In the genomic region with DNA sequence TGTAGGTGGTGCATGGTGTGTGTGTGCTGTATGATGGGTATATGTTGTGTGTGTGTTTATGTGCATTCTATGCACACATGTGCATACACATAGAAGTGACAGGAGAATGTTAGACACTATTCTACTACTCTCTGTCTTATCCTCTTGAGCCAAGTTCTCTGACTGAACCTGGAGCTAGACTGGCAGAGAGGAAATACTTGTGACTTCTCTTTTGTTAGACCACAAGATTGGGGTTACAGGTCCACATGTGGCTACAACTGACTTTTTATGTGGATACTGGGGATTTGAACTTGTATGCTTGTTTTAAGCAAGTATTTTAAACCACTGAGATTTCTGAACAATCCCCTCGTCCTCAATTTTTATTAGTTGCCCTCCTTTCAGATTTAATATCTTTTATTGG, we compare ENCODE assay signal across 27 mouse cellular contexts. TPM values are rescaled to one million over a fixed set of nuclear protein-coding genes. Genes with fewer than 3 reads are reported as not detected.
DNase-seq lines count a peak whose midpoint lies in the region; ATAC-seq and TF ChIP-seq lines count a peak whose summit lies in the region.
"Had no signal": no experiment of that assay in that cellular context is flagged by ENCODE, and none has a peak within 500 bp of the region (broad histone marks: within the 10 kb centered on the region; RNA-seq: fewer than 3 reads in every experiment).

No protein-coding gene starts in this region.

- no peak overlapping the region for H3K27ac ChIP-seq in MEL (ENCODE audit: control insufficient read depth, low read depth, low read length)
- H3K27ac ChIP-seq in forebrain, embryonic 10.5 days: no peak overlapping the region
- H3K27ac ChIP-seq: embryonic facial prominence, embryonic 13.5 days; embryonic facial prominence, embryonic 15.5 days; forebrain, embryonic 13.5 days; forebrain, embryonic 15.5 days had no signal

- no peak for TF ChIP-seq POLR2A in MEL (IDR thresholded peaks at IDR 0.05; ENCODE audit: control insufficient read depth in 1 of 2, insufficient read depth in 1 of 2, low read depth in 1 of 2, low read length in 2 of 2, poor library complexity in 1 of 2)

- TF ChIP-seq EP300 in MEL (IDR thresholded peaks at IDR 0.05; ENCODE audit: low read depth in 1 of 2, low read length in 2 of 2): peak in 1 of 2 experiments; percentile 29; a peak in 1 of 4 replicates

- no peak overlapping the region for H3K9ac ChIP-seq in MEL (ENCODE audit: control insufficient read depth, low read depth, low read length, poor library complexity, severe bottlenecking)
- H3K9ac ChIP-seq: embryonic facial prominence, embryonic 13.5 days; embryonic facial prominence, embryonic 15.5 days; forebrain, embryonic 13.5 days; forebrain, embryonic 15.5 days; forebrain, postnatal 0 days had no signal

- H3K9me3 ChIP-seq in megakaryocyte, embryonic 14.5 days: no peaks in the 10 kb centered on the region
- no peaks in the 10 kb centered on the region for H3K9me3 ChIP-seq in MEL (replicated peaks; ENCODE audit: insufficient read depth, low read length)
- H3K9me3 ChIP-seq in forebrain, embryonic 10.5 days: no peaks in the 10 kb centered on the region
- H3K9me3 ChIP-seq: embryonic facial prominence, embryonic 13.5 days; embryonic facial prominence, embryonic 15.5 days; forebrain, embryonic 13.5 days; forebrain, embryonic 15.5 days; G1E had no signal

- WGBS in forebrain, embryonic 10.5 days: 96% methylated on average over 1 of the region's 1 CpGs

- peaks cover 9% of the 10 kb centered on the region; the same call in 1 of the 2 replicates for H3K4me1 ChIP-seq in megakaryocyte, embryonic 14.5 days
- H3K4me1 ChIP-seq in MEL (ENCODE audit: control insufficient read depth in 1 of 2, insufficient read depth in 2 of 2, low read length in 2 of 2): no peaks in the 10 kb centered on the region; a peak in 2 of 4 replicates
- H3K4me1 ChIP-seq in forebrain, embryonic 10.5 days: no peaks in the 10 kb centered on the region
- H3K4me1 ChIP-seq: embryonic facial prominence, embryonic 13.5 days; embryonic facial prominence, embryonic 15.5 days; forebrain, embryonic 13.5 days; forebrain, embryonic 15.5 days had no signal

- TF ChIP-seq RAD21 in MEL (IDR thresholded peaks at IDR 0.05; ENCODE audit: low read depth, low read length): no peak

- H3K79me2 ChIP-seq in MEL (ENCODE audit: control insufficient read depth, insufficient read depth, low read length, poor library complexity): peaks cover 2% of the 10 kb centered on the region; the same call in 1 of the 2 replicates

- peaks cover 92% of the 10 kb centered on the region for H3K36me3 ChIP-seq in megakaryocyte, embryonic 14.5 days (replicated peaks; ENCODE audit: low read length)
- peaks cover 31 to 66% of the 10 kb centered on the region in 2 experiments for H3K36me3 ChIP-seq in MEL (ENCODE audit: control insufficient read depth in 1 of 2, insufficient read depth in 2 of 2, low read length in 2 of 2)
- H3K36me3 ChIP-seq in forebrain, embryonic 10.5 days (replicated peaks): peaks cover 96% of the 10 kb centered on the region

- no peaks in the 10 kb centered on the region for H3K27me3 ChIP-seq in megakaryocyte, embryonic 14.5 days (replicated peaks)
- H3K27me3 ChIP-seq in MEL (ENCODE audit: control insufficient read depth in 1 of 2, insufficient read depth in 2 of 2, low read length in 2 of 2): no peaks in the 10 kb centered on the region
- no peaks in the 10 kb centered on the region for H3K27me3 ChIP-seq in forebrain, embryonic 10.5 days (ENCODE audit: poor library complexity, severe bottlenecking)
- H3K27me3 ChIP-seq: CH12.LX; embryonic facial prominence, embryonic 13.5 days; embryonic facial prominence, embryonic 15.5 days; forebrain, embryonic 13.5 days; forebrain, embryonic 15.5 days; Patski had no signal

- DNase-seq in 416B (ENCODE audit: low read depth): peak; percentile 48
- DNase-seq in MEL (ENCODE audit: low read depth, low spot score): peak; percentile 75
- no peak for DNase-seq in forebrain, embryonic 10.5 days (ENCODE audit: extremely low spot score, low spot score)
- DNase-seq in heart, postnatal 36 days: no peak
- DNase-seq: adrenal gland, adult 8-10 months; adrenal gland, postnatal 14 days; adrenal gland, postnatal 36 days; B cell, adult 2 months; cerebellum, adult 11-12 months; cerebellum, adult 2 months; cerebellum, adult 9-11 months; cerebellum, postnatal 14 days; cerebellum, postnatal 36 days; embryo, embryonic 11 days; forebrain, postnatal 0 days had no signal

- intact Hi-C loops in heart, postnatal 36 days (cut with DNase I): no loop called here

- no peak for ATAC-seq in megakaryocyte, adult 5-6 weeks (ENCODE audit: poor library complexity, severe bottlenecking)
- ATAC-seq: activated CD4-positive, CD25-positive, alpha-beta regulatory T cell, adult 4 months; CD4-positive, CD25-positive, alpha-beta regulatory T cell, adult 4 months; forebrain, embryonic 13.5 days; forebrain, embryonic 15.5 days; forebrain, postnatal 0 days; Patski had no signal

- TF ChIP-seq CTCF in MEL (IDR thresholded peaks at IDR 0.05 in 2 of 3, conservative IDR thresholded peaks at IDR 0.05 in 1 of 3; ENCODE audit: control insufficient read depth in 1 of 3, insufficient read depth in 1 of 3, low read depth in 2 of 3, low read length in 3 of 3, poor library complexity in 1 of 3, severe bottlenecking in 1 of 3): no peak

- peak overlapping the region; percentile 14 for H3K4me3 ChIP-seq in megakaryocyte, embryonic 14.5 days (replicated peaks)
- no peak overlapping the region for H3K4me3 ChIP-seq in MEL (ENCODE audit: control insufficient read depth in 1 of 2, insufficient read depth in 1 of 2, low read depth in 2 of 2, low read length in 2 of 2)
- no peak overlapping the region for H3K4me3 ChIP-seq in forebrain, embryonic 10.5 days
- H3K4me3 ChIP-seq: embryonic facial prominence, embryonic 13.5 days; embryonic facial prominence, embryonic 15.5 days; erythroblast, embryonic 14.5 days; forebrain, embryonic 13.5 days; forebrain, embryonic 15.5 days had no signal

TF ChIP-seq in MEL, 35 proteins besides CTCF, POLR2A, EP300 and RAD21:
- TF ChIP-seq MYC (IDR thresholded peaks at IDR 0.05; ENCODE audit: low read depth, low read length) (peak; percentile 69; the same call in 1 of the 2 replicates), MXI1 (IDR thresholded peaks at IDR 0.05; ENCODE audit: low read depth, low read length) (0 out of 2 replicates have a peak, but pooled peaks have one; percentile 28), USF1 (IDR thresholded peaks at IDR 0.05; ENCODE audit: low read depth, low read length) (no peak)
TF ChIP-seq in MEL: peak in this region for 2.

RNA-seq across cellular contexts. Expression of gene Gmps, which starts 10.8 kb away (rescaled TPM):
- polyA plus RNA-seq in megakaryocyte, embryonic 14.5 days (2012; ENCODE audit: insufficient read depth, low replicate concordance): 0.66 and 1.7 TPM in 2 replicates
- total RNA-seq in megakaryocyte, adult 5-6 weeks (2015): 23.0 and 25.2 TPM in 2 replicates
- total RNA-seq in megakaryocyte, adult 5-6 weeks (2017): 22.6 and 23.5 TPM in 2 replicates
- total RNA-seq in MEL (2012; rRNA removed): 40.4 and 41.8 TPM in 2 replicates
- 10 to 100 TPM; 31.6 to 59.3 TPM for polyA plus RNA-seq in MEL (2012; ENCODE audit: insufficient read depth in 1 of 2, insufficient read length in 2 of 2, low read depth in 1 of 2, low replicate concordance in 2 of 2, missing spikeins in 1 of 2)
- 83.0 and 86.4 TPM in 2 replicates for polyA plus RNA-seq in forebrain, embryonic 10.5 days (2016; fragmentation: Nextera tagmentation; extraction: Ambion mirVana)
- 10 to 100 TPM; 24.7 to 25.7 TPM for total RNA-seq in heart, postnatal 36 days (2021)

RNA-seq across cellular contexts. Expression of gene Slc33a1, which starts 22.1 kb away (rescaled TPM):
- polyA plus RNA-seq in megakaryocyte, embryonic 14.5 days (2012; ENCODE audit: insufficient read depth, low replicate concordance): 13.9 and 33.7 TPM in 2 replicates
- 19.0 and 21.2 TPM in 2 replicates for total RNA-seq in megakaryocyte, adult 5-6 weeks (2015)
- 17.3 and 21.6 TPM in 2 replicates for total RNA-seq in megakaryocyte, adult 5-6 weeks (2017)
- total RNA-seq in MEL (2012; rRNA removed): 27.7 and 31.3 TPM in 2 replicates
- polyA plus RNA-seq in MEL (2012; ENCODE audit: insufficient read depth in 1 of 2, insufficient read length in 2 of 2, low read depth in 1 of 2, low replicate concordance in 2 of 2, missing spikeins in 1 of 2): 100 to 1,000 TPM in 1 of 2 experiments, 10 to 100 TPM in 1; 27.2 to 123 TPM
- 12.9 and 13.2 TPM in 2 replicates for polyA plus RNA-seq in forebrain, embryonic 10.5 days (2016; fragmentation: Nextera tagmentation; extraction: Ambion mirVana)
- 10 to 100 TPM; 11.1 to 13.0 TPM for total RNA-seq in heart, postnatal 36 days (2021)

RNA-seq across cellular contexts. Expression of gene E130311K13Rik, which starts 57.4 kb away (rescaled TPM):
- polyA plus RNA-seq in megakaryocyte, embryonic 14.5 days (2012; ENCODE audit: insufficient read depth, low replicate concordance): 2.4 and 4.0 TPM in 2 replicates
- total RNA-seq in megakaryocyte, adult 5-6 weeks (2015): 1.1 and 2.1 TPM in 2 replicates
- 2.0 and 3.0 TPM in 2 replicates for total RNA-seq in megakaryocyte, adult 5-6 weeks (2017)
- total RNA-seq in MEL (2012; rRNA removed): 3.9 and 4.0 TPM in 2 replicates
- 1 to 10 TPM in 1 of 2 experiments, not detected in 1; 3.9 TPM for polyA plus RNA-seq in MEL (2012; ENCODE audit: insufficient read depth in 1 of 2, insufficient read length in 2 of 2, low read depth in 1 of 2, low replicate concordance in 2 of 2, missing spikeins in 1 of 2)
- 2.7 and 3.0 TPM in 2 replicates for polyA plus RNA-seq in forebrain, embryonic 10.5 days (2016; fragmentation: Nextera tagmentation; extraction: Ambion mirVana)
- total RNA-seq in heart, postnatal 36 days (2021): 10 to 100 TPM in 1 of 2 experiments, 1 to 10 TPM in 1; 9.2 to 10.2 TPM
- polyA plus RNA-seq: erythroblast, embryonic 14.5 days had no signal

Comparison
In these comparisons a context has a peak if more than half of its experiments do, and no peak if none do; other contexts are left out.
1. DNase-seq: peak in 416B (single experiment) and MEL (single experiment); none in forebrain, embryonic 10.5 days (single experiment) and heart, postnatal 36 days (0 of 2).